Mouse (Mus musculus) kidney, embryonic 15.5 days (tissue): ENCODE measurements around the gene Twist1. TPM values are rescaled to one million over a fixed set of nuclear protein-coding genes. Genes with fewer than 3 reads are reported as not detected.

Experiments
- ATAC-seq: fragments of 200-750 bp; cut with Nextera tagmentation; replicated peaks from 2 replicates; pipeline ENCODE4 v1.8.0; 2017; ENCODE audit warnings: moderate TSS enrichment; ENCODE audit not compliant: low FRiP score
- H3K27ac ChIP-seq: fragments of 300-500 bp; sonication (generic); 2 replicates; pipeline ENCODE4 v1.5.1; 2015; ENCODE audit warnings: mild to moderate bottlenecking, inconsistent platforms
- H3K27me3 ChIP-seq: fragments of 300-500 bp; sonication (generic); 2 replicates; pipeline ENCODE4 v1.6.1; 2015; ENCODE audit warnings: inconsistent platforms
- H3K36me3 ChIP-seq: fragments of 300-500 bp; sonication (generic); 2 replicates; pipeline ENCODE4 v1.6.1; 2015; ENCODE audit warnings: inconsistent platforms
- H3K4me1 ChIP-seq: fragments of 300-500 bp; sonication (generic); 2 replicates; pipeline ENCODE4 v1.6.1; 2015; ENCODE audit warnings: inconsistent platforms
- H3K4me2 ChIP-seq: fragments of 300-500 bp; sonication (generic); 2 replicates; pipeline ENCODE4 v1.6.1; 2015; ENCODE audit warnings: moderate library complexity, mild to moderate bottlenecking, inconsistent platforms
- H3K4me3 ChIP-seq: fragments of 300-500 bp; sonication (generic); replicated peaks from 2 replicates; pipeline ENCODE4 v1.5.1; 2015; ENCODE audit warnings: mild to moderate bottlenecking, inconsistent platforms
- H3K9ac ChIP-seq: fragments of 300-500 bp; sonication (generic); 2 replicates; pipeline ENCODE4 v1.6.1; 2015; ENCODE audit warnings: mild to moderate bottlenecking, inconsistent platforms
- H3K9me3 ChIP-seq: fragments of 300-500 bp; sonication (generic); replicated peaks from 2 replicates; pipeline ENCODE4 v1.6.1; 2016; ENCODE audit warnings: inconsistent platforms
- WGBS: fragments of 180-500 bp; shearing (Covaris S2); methylation state at CpG from one replicate; pipeline ENCODE4 v1.1.7; 2015; ENCODE audit warnings: mixed read lengths; 5-methylcytosine and 5-hydroxymethylcytosine counted together
- polyA plus RNA-seq: library from polyadenylated mRNA; unstranded; fragments of >200 nt; fragmentation: Nextera tagmentation; extraction: Ambion mirVana; gene quantifications from 2 replicates; pipeline ENCODE4 v1.2.1, GENCODE M21; 2015

Gene Twist1
- polyA plus RNA-seq: 4.9 and 5.1 TPM in 2 replicates

- Histone ChIP-seq H3K4me1 (peaks cover 34% of the 10 kb centered on the region), H3K27me3 (peaks cover 90% of the 10 kb centered on the region), H3K27ac (peak within 1 kb of the TSS; percentile 75), H3K4me3 (peak within 1 kb of the TSS; percentile 66), H3K36me3 (no peaks in the 10 kb centered on the region), H3K9me3 (no peaks in the 10 kb centered on the region), H3K4me2 (peak within 1 kb of the TSS; percentile 81), H3K9ac (peak within 1 kb of the TSS; percentile 67)
- peak; percentile 83 for ATAC-seq
- WGBS: under 1% methylated on average over 96 of the region's 105 CpGs
These were observed at the start of gene Twist1 for GRCm38 (mm10) chr12:33957400-33958240. Twist1 (plus strand) TSS chr12:33957671.

DNA sequence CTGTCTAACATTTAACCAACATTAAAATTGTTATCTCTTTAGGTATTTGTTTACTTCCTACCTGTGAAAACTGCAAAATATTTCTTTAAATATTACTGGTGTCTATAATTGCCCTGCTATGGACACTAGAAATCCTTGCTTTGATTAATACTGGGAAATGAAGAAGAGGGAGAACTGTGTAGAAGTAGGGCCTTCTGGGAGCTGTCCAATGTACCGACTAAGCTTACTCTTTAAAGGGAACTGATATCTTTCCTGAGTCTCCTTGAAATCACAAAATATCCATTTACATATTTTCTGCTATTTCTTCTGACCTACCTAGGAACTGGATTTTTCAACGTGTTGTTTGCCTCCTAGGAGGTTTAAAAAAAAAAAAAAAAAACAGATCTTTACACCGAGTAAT lies 30.7 kb upstream of the Twist1 start:
- Histone ChIP-seq H3K36me3 (no peaks in the 10 kb centered on the region), H3K27ac (no peak overlapping the region), H3K27me3 (peaks cover 53% of the 10 kb centered on the region), H3K4me3 (no peak overlapping the region), H3K4me1 (peaks cover 7% of the 10 kb centered on the region; the same call in 1 of the 2 replicates), H3K9ac (no peak overlapping the region), H3K4me2 (no peak overlapping the region), H3K9me3 (no peaks in the 10 kb centered on the region)
- WGBS: 8% methylated on average over 3 of the region's 3 CpGs
- ATAC-seq: no peak

DNA sequence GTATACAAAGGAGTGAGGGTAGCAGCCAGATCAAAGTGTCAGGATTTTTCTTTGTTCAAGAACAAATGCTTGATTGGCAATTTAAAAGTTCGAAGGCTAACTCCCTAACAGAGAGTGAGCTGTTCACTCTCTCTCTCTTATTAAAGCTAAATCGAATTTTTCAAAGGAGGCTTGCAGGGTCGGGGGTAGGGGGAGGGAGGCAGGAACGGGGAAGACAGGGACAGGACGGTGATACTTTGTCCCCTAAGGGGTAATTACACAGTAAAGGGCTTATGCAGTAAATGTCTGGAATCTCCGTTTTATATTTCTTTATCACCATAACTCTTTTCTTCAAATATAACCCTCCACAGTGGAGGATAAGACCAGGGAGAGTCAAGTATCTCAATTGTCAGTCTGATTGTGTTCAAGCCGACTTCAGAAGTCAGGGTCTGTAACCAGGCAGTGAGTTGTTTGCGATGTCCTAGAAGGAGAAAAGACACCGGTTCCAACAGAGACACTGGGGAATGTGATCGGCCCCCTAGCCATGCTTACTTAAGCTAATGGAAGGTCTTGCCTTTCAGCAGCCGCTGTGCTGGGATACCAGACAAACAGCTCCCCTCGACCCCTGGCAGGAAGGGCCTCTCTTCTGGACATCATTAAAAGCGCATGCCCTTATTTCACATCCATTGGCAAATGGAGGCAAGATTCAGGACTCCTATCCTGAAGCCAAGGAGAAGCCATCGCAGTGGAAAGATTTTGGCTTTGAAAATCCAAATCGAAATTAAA lies 30.0 kb upstream of the Twist1 start:
- no peak overlapping the region for H3K27ac ChIP-seq
- WGBS: under 1% methylated on average over 15 of the region's 15 CpGs
- no peak for ATAC-seq
- no peaks in the 10 kb centered on the region for H3K36me3 ChIP-seq
- H3K4me2 ChIP-seq: no peak overlapping the region
- peaks cover 7% of the 10 kb centered on the region; the same call in 1 of the 2 replicates for H3K4me1 ChIP-seq
- no peak overlapping the region for H3K9ac ChIP-seq
- no peaks in the 10 kb centered on the region for H3K9me3 ChIP-seq
- H3K27me3 ChIP-seq: peaks cover 53% of the 10 kb centered on the region
- H3K4me3 ChIP-seq: no peak overlapping the region

DNA sequence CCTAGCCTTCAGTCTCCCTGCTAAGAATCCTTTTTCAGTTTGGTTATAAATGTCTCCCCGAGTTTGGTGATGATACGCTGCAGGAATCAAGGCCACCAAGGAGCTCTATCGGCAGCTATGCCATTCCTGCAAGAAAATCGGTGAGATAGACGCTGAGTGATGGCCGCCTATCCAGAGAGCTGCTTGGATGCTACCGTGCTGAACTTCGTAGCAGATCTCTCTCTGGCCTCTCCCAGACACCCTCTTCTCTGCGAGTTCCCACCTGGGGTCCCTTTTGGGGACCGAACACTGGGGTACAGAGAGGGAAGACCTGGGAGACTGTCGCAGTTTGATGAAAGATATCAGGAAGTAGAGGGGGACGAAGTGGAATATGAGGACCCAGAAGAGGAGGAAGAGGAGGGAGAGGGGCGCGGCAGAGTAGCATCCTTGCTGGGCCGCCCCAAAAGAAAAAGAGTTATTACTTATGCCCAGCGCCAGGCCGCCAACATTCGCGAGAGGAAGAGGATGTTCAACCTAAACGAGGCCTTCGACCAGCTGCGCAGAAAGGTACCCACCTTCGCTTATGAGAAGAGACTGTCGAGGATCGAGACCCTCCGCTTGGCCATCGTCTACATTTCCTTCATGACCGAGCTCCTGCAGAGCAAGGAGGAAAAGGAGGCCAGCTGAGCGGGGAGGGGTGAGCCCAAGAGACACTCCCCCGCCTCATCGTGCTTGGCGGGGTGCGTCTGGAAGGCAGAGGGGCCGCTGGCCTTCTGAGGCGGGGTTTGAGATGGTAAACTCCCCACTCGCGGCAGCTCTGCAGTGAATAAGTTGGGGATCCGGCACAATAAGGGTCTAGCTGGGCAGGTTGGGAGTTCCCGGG lies 28.9 kb upstream of the Twist1 start, which contains the start of gene Ferd3l:
Gene Ferd3l (plus strand): TSS at position 95 of the 862 bp plus-strand sequence.
- no peaks in the 10 kb centered on the region for H3K36me3 ChIP-seq
- ATAC-seq: no peak
- 1% methylated on average over 39 of the region's 39 CpGs for WGBS
- peak within 1 kb of the TSS; percentile 48 for H3K4me2 ChIP-seq
- H3K27me3 ChIP-seq: peaks cover 53% of the 10 kb centered on the region
- H3K27ac ChIP-seq: no peak within 1 kb of the TSS
- no peaks in the 10 kb centered on the region for H3K9me3 ChIP-seq
- H3K4me1 ChIP-seq: peaks cover 7% of the 10 kb centered on the region; the same call in 1 of the 2 replicates
- H3K9ac ChIP-seq: no peak within 1 kb of the TSS
- peak within 1 kb of the TSS; percentile 19 for H3K4me3 ChIP-seq

DNA sequence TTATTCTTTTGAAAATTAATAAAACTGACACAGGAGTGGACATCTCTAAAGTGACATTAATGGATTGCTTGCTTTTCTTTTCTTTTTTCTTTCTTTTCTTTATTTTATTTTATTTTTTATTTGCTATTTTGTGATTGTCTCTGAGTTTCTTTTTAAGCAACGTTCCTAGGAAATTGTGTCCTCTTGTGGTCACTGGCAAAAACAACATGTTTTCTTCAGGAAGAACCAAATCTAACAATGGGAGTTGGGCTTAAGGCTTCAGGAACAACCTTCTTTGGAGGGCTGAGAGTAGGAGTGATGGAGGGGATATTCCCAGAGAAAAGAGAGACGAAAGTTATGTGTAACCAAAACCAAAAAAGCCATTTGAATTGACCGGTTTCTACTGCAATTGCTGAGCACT lies 4.6 kb upstream of the Twist1 start:
- H3K4me3 ChIP-seq: no peak overlapping the region
- no peak overlapping the region for H3K27ac ChIP-seq
- 7% methylated on average over 3 of the region's 3 CpGs for WGBS
- H3K9me3 ChIP-seq: no peaks in the 10 kb centered on the region
- no peak for ATAC-seq
- H3K27me3 ChIP-seq: peaks cover 64% of the 10 kb centered on the region
- H3K9ac ChIP-seq: no peak overlapping the region
- no peaks in the 10 kb centered on the region for H3K36me3 ChIP-seq
- H3K4me2 ChIP-seq: no peak overlapping the region
- peaks cover 19% of the 10 kb centered on the region for H3K4me1 ChIP-seq

- peaks cover 82% of the 10 kb centered on the region for H3K27me3 ChIP-seq
These were observed 2.4 kb upstream of the Twist1 start for GRCm38 (mm10) chr12:33954931-33955565.

DNA sequence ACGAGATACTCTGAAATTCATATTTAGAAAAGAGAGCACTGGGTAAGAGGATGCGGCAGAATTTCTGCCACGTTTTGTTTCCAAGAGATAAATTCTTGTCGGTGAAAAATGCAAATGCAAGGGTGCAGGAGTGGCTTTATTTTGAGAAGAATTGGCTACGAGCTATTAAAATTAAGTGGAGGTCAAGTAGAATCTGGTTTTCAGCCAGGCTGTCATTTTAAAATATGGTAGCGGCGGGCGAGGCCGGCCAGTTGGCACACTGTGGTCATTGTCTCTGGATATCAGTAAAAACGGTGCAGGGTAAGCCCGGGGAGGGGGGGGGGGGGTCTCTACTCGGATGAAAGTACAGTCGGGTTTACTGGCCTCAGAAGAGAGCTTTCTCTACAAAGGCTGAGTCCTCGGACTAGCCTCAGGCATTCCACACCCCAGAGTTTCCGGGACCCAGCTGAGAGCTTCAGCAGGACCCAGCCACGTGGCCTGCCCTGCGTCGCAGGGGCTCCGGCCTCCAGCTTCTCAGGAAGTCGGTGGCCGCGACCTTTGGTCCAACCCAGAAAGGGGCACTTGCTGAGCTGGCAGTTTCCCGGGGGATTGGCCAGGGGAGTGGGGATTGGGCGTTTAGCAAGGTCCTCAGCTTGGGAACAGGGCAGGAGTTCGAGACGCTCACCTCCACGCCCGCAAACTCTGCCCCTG lies 1.7 kb upstream of the Twist1 start:
- no peaks in the 10 kb centered on the region for H3K36me3 ChIP-seq
- WGBS: 2% methylated on average over 28 of the region's 28 CpGs
- peak; percentile 56 for ATAC-seq
- H3K27me3 ChIP-seq: peaks cover 80% of the 10 kb centered on the region
- no peak overlapping the region for H3K27ac ChIP-seq
- H3K4me3 ChIP-seq: peak overlapping the region; percentile 27
- no peak overlapping the region for H3K9ac ChIP-seq
- H3K4me1 ChIP-seq: peaks cover 30% of the 10 kb centered on the region
- peak overlapping the region; percentile 81 for H3K4me2 ChIP-seq
- no peaks in the 10 kb centered on the region for H3K9me3 ChIP-seq

More at GRCm38 (mm10) chr12:33954931-33955565, 2.4 kb upstream of the Twist1 start:
- Histone ChIP-seq H3K4me2 (no peak overlapping the region), H3K9ac (no peak overlapping the region), H3K36me3 (no peaks in the 10 kb centered on the region), H3K4me1 (peaks cover 30% of the 10 kb centered on the region), H3K27ac (no peak overlapping the region), H3K9me3 (no peaks in the 10 kb centered on the region), H3K4me3 (no peak overlapping the region)
- no peak for ATAC-seq
- 25% methylated on average over 8 of the region's 8 CpGs for WGBS

GRCm38 (mm10) chr12:33956576-33957399 lies 683 bp upstream of the Twist1 start:
- Histone ChIP-seq H3K4me1 (peaks cover 30% of the 10 kb centered on the region), H3K9me3 (no peaks in the 10 kb centered on the region), H3K4me3 (peak overlapping the region; percentile 66), H3K36me3 (no peaks in the 10 kb centered on the region), H3K4me2 (peak overlapping the region; percentile 81), H3K9ac (peak overlapping the region; percentile 30), H3K27me3 (peaks cover 82% of the 10 kb centered on the region), H3K27ac (peak overlapping the region; percentile 64; the same call in 1 of the 2 replicates)
- WGBS: 1% methylated on average over 41 of the region's 43 CpGs
- no peak for ATAC-seq

DNA sequence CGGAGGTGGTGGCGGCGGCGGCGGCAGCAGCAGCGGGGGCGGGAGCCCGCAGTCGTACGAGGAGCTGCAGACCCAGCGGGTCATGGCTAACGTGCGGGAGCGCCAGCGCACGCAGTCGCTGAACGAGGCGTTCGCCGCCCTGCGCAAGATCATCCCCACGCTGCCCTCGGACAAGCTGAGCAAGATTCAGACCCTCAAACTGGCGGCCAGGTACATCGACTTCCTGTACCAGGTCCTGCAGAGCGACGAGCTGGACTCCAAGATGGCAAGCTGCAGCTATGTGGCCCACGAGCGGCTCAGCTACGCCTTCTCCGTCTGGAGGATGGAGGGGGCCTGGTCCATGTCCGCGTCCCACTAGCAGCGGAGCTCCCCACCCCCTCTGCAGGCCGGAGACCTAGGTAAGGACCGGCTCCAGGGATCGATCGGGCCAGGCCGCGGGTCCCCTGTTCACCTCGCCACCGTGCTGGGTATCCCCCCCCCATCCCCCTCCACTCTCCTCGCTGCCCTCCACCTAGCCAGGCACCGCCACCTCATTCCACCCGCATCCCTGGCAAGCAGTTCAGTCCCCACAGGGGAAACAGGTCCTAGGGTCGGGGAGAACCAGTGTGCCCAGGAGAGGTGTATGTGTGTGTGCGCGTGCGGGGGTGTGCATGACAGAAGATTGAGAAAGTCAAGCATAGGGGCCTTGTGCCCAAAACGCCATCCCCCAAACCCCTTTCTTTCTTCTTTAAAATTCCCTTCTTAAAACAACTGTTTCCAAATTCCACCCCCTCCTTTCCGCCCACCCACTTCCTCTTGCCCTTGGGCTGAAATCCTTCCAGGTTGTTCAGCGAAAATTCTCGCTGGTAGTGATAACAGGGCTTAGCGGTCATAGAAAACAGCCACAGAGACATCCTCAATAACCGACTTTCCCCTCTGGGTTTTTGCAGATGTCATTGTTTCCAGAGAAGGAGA lies 1.0 kb downstream of the Twist1 start:
- peak; percentile 27 for ATAC-seq
- Histone ChIP-seq H3K4me2 (peak overlapping the region; percentile 81), H3K9ac (peak overlapping the region; percentile 67), H3K9me3 (no peaks in the 10 kb centered on the region), H3K4me1 (peaks cover 34% of the 10 kb centered on the region), H3K27me3 (peaks cover 92% of the 10 kb centered on the region), H3K4me3 (peak overlapping the region; percentile 66), H3K27ac (peak overlapping the region; percentile 75), H3K36me3 (no peaks in the 10 kb centered on the region)
- under 1% methylated on average over 53 of the region's 56 CpGs for WGBS
